Mouse (Mus musculus): ENCODE measurements around the gene Pcyox1.
"Not testable (repeated sequence)": the region's sequence is repeated elsewhere in the genome, so short reads cannot be mapped to it uniquely, and the experiment has no call there.

Pcyox1 gene

DNA sequence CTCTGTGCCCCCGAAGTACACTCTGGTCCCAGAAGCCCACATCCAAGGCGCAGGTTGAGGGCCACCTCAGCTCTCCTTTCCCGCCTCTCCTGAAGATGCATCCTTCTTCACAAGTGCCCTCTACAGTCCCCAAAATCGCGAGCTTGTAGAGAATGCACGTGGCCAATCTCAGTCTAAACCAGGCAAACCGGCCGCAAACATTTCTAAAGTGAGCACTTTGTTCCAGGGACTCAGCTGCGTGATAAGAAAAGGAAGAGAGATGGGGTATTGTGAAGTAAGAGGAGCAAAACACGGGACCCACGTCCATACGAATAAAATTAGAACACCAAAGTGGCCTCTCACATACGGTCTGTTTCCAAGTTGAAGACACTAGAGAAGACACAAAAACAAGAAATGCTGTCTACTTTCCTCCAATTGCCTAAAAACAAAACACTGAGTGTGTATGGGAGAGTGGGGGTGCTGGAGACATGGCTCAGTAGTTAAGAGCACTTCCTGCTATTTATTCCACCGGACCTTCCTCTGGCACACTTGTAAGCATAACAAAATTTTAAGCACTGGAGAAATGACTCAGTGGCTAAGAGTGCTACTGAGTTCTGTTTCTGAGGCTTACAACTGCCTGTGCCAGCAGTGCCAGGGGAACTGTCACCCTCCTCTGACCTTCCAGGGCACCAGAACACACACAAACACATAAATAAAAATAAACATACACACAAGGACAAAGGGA, 465 bp upstream of the Pcyox1 start:
- DNase-seq (ENCODE audit: low read depth, low spot score), result no peak

DNA sequence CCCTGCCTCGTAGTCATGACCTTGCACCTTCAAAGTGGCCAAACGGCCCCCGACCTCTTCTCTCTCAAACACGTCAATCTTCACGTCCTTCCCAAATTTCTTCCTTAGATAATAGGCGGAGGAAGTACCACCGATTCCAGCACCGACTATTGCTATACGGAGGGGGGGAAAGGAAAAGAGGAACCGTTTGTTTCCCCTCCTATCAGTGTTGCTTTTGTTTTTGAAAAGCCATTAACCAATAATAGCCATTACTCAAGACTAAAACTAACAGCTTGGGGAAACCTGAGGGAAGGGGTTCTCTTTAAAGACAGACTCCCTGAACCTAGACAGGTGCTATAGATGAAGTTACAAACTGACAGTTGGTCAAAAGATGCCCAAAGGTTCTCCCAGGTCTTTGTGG, 985 bp downstream of the Pcyox1 start:
- peak; percentile 66 for DNase-seq (ENCODE audit: low read depth, low spot score)

DNA sequence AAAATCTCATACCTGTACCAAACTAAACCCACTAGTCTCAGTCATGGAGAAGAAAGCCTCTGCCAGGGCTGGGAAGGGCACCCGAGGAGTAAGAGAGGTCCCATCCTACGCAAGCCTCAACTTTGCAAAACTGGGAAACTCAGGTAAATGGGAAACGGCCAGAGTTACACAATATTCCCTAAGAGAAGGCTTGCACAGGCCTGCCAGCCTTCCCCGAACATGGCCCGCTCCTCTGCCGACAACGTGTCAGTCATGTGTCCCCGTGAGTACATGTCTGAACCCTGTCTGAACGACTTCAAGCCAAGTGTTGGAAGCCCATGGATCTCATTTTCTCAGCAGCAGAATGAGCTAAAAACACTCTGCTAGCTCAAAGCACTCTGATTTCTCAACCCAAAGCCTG, 1.9 kb downstream of the Pcyox1 start:
- DNase-seq (ENCODE audit: low read depth, low spot score), result no peak

GRCm38 (mm10) chr6:86394078-86394720, 2.8 kb downstream of the Pcyox1 start:
- DNase-seq (ENCODE audit: low read depth, low spot score), result no peak

GRCm38 (mm10) chr6:86393187-86393586, 3.8 kb downstream of the Pcyox1 start:
- DNase-seq (ENCODE audit: low read depth, low spot score), result no peak

- peak; percentile 37 for DNase-seq (ENCODE audit: low read depth, low spot score)
Measured at GRCm38 (mm10) chr6:86391326-86391725, 5.6 kb downstream of the Pcyox1 start.

- DNase-seq (ENCODE audit: low read depth, low spot score), result no peak
Measured at GRCm38 (mm10) chr6:86388461-86388860, 8.5 kb downstream of the Pcyox1 start.

- no peak for DNase-seq (ENCODE audit: low read depth, low spot score)
Measured at GRCm38 (mm10) chr6:86387313-86387712, 9.6 kb downstream of the Pcyox1 start.

DNA sequence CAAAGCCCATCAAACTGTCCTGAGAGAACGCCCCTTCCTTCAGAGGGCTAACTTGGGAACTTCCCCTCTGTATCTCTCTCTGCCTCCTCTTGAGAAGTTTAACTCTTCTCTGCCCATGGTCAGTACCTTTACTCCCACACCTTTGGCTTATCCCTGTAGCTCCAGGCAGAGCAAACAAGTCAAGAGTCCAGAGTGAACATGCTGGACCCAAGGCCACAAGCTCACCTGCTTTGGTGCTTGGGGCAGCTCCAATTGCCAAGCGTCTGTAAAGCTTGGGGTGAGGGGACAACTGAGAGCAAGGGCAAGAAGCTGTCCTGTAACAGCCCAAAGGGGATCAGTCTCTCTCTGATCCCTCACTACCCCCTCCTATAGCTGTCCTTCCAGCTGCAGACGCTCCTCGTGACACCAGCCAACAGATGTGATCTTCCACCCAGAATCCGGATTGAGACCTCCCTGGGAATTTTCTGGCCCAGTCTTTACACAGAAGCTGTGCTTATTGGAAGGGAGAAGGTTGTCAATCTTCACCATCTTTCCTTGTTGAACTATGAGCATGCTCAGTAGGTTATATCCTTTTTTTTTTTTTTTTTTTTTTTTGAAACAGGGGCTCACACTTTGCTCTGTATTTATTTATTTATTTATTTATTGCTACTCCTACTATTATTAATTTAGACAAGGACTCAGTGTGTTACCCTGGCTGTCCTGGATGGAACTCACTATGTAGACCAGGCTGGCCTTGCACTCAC, 11.4 kb downstream of the Pcyox1 start:
- DNase-seq (ENCODE audit: low read depth, low spot score), result no peak

DNA sequence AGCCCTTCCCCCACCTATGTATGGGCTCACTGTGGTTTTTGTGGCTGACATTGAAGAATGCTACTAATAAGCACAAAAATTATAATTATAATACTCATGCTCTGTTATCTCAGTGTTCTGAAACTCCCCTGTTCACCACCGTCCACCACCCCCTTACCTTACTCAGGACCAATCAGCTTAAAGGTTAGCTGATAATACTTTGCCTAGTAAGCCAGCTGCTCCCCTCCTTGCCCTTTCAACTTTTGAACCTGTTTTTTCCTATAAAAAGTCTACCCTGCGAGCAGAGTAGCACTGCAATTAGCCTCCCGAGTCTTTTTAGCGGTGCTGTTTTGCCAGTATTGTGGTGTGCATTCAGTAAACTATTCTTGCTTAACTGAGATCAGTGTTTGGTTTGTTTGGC, 12.3 kb downstream of the Pcyox1 start:
- no peak for DNase-seq (ENCODE audit: low read depth, low spot score)

DNA sequence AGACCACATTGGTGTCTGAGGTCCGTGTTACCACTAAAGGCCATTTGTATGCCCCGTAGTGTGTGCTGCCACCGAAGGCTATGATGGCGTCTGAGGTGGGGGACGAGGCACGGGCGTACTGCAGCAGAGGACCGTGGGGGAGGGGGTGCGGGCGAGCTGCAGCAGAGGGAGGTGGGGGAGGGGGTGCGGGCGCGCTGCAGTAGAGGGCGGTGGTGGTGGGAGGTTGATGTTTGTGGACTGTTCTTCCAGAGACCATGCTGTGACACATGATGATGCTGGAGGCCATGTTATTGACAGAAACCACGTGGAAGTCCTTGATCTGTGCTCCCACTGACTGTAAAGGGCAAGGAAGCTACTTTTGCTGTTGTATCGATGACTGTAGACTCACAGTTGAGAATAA, 13.6 kb downstream of the Pcyox1 start:
- no peak for DNase-seq (ENCODE audit: low read depth, low spot score)

GRCm38 (mm10) chr6:86382551-86382950, 14.4 kb downstream of the Pcyox1 start:
- DNase-seq (ENCODE audit: low read depth, low spot score), result no peak

GRCm38 (mm10) chr6:86380112-86380511, 16.8 kb downstream of the Pcyox1 start:
- DNase-seq (ENCODE audit: low read depth, low spot score), result not testable (repeated sequence)

DNA sequence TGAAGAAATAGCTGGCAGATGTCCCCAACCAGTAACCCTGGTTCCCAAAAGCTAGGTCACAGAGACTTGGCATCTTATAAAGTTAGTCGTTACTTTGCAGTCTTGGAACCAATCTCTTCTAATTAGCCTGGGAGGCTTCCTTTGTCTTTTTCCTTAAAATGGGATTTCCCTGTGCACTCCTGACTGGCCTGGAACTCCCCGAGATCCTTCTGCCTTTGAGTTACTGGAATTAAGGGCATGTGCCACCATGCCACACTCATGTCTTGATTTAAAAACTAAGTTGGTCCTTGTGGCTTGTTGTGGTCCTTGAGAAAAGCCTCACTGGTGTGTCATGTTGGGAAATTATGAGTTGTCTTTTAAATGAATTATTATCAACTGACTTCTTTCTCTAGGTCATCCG, 18.6 kb downstream of the Pcyox1 start:
- no peak for DNase-seq (ENCODE audit: low read depth, low spot score)

DNA sequence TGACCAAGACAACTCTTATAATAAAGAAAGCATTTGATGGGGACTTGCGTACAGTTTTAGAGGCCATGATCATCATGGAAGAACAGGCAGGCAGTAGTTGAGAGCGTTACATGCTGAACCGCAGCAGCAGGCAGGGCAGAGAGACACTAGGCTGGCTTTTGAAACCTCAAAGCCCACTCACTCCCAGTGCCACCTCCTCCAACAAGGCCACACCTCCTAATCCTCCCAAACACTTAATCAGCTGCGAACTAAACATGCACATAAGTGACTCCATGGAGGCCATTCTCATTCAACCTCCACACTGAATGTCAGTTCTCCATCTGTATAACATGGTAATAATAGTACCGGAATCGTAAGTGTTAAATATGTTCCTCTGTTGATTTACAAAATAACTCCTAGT, 23.4 kb downstream of the Pcyox1 start:
- no peak for DNase-seq (ENCODE audit: low read depth, low spot score)

GRCm38 (mm10) chr6:86371950-86372516, 24.9 kb downstream of the Pcyox1 start:
- DNase-seq (ENCODE audit: low read depth, low spot score), result no peak

- DNase-seq (ENCODE audit: low read depth, low spot score), result peak; percentile 98
Measured at GRCm38 (mm10) chr6:86371340-86371911, 25.5 kb downstream of the Pcyox1 start.

DNA sequence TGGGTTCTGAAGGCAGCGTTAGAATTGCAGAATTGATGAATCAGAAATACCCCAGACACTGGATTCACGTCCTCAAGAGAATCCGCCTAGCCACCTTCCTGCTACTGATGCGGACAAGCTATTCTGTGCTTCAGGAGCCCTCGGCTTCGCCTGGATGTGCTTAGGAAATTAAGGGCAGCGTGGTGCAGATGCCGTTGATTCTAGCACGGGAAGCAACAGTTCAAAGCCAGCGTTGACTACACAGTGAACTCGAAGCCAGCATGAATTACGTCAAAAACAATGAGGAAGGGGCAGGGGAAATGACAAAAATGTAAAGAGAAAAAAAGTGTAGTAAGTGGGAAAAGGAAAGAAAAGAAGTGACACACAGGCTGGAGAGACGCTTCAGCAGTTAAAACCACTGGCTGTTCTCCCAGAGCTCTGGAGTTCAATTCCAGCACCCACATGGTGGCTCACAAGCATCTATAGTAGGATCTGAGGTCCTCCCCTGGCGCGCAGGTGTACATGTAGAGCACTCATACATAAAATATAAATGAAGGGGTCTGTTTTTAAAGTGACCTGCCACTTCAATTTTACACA, 26.1 kb downstream of the Pcyox1 start, which contains the start of gene Snrpg:
Gene Snrpg (plus strand): TSS at position 541 of the 576 bp plus-strand sequence.
- no peak for DNase-seq (ENCODE audit: low read depth, low spot score)

GRCm38 (mm10) chr6:86370093-86370713, 26.8 kb downstream of the Pcyox1 start:
- peak; percentile 69 for DNase-seq (ENCODE audit: low read depth, low spot score)

DNA sequence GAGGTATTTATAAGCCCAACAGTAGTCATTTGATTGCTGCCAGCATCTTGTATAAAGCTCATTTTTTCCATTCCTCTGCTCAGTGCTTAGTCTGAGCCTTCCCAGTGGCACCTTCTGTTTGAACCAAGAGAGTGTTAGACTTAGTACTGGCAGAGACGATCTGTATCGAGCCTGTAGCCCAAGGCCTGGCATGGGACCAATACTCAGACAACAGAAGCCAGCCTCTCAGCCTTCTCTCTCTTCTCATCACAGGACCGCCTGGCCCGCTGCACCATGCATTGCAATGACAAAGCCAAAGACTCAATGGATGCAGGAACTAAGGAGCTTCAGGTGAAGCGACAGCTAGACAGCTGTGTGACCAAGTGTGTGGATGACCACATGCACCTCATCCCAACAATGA, 28.5 kb downstream of the Pcyox1 start:
- no peak for DNase-seq (ENCODE audit: low read depth, low spot score)

- DNase-seq (ENCODE audit: low read depth, low spot score), result no peak
Measured at GRCm38 (mm10) chr6:86366853-86367249, 30.1 kb downstream of the Pcyox1 start.

Measured in A20 (cell line).